Comparison of ENCODE assay signal across 13 mouse cellular contexts in genomic region chr11:65271000-65271399, GRCm38 (mm10). TPM values are rescaled to one million over a fixed set of nuclear protein-coding genes. Genes with fewer than 3 reads are reported as not detected.
DNase-seq lines count a peak whose midpoint lies in the region; ATAC-seq and TF ChIP-seq lines count a peak whose summit lies in the region.
"Had no signal": no experiment of that assay in that cellular context is flagged by ENCODE, and none has a peak within 500 bp of the region (broad histone marks: within the 10 kb centered on the region; RNA-seq: fewer than 3 reads in every experiment).

No protein-coding gene starts in this region.

- ATAC-seq in limb, embryonic 14.5 days (ENCODE audit: low FRiP score, low read depth), result no peak; the same call in 1 of the 2 replicates
- ATAC-seq: forebrain, embryonic 16.5 days had no signal

- H3K9ac ChIP-seq in limb, embryonic 14.5 days (ENCODE audit: low read depth, low read length, severe bottlenecking), result no peak overlapping the region

- WGBS in limb, embryonic 14.5 days, result 6% methylated on average over 4 of the region's 4 CpGs
- WGBS in thymus, adult 2 months, result 22% methylated on average over 4 of the region's 4 CpGs

- TF ChIP-seq CTCF in thymus, adult 2 months (IDR thresholded peaks at IDR 0.05; ENCODE audit: borderline replicate concordance, control insufficient read depth, extremely low read depth, insufficient read depth, low read length, poor library complexity), result no peak

- DNase-seq in kidney, postnatal 10 days, result peak; percentile 14
- DNase-seq in kidney, adult 9 months, result no peak
- peak; percentile 19 for DNase-seq in embryo, embryonic 11 days
- peak; percentile 17 for DNase-seq in forelimb bud, embryonic 11.5 days (ENCODE audit: low read depth, low spot score)
- peak; percentile 27 for DNase-seq in limb, embryonic 14.5 days (ENCODE audit: low spot score)
- no peak for DNase-seq in layer of hippocampus, postnatal 14 days (ENCODE audit: low spot score in 2 of 2)
- DNase-seq in natural killer cell, adult 2 months (ENCODE audit: low spot score in 2 of 2), result no peak
- DNase-seq in thymus, adult 2 months, result no peak
- DNase-seq: adrenal gland, adult 2 months; cerebellum, adult 11-12 months had no signal

- no peaks in the 10 kb centered on the region for H3K9me3 ChIP-seq in limb, embryonic 14.5 days (ENCODE audit: control insufficient read depth, low read length)
- H3K9me3 ChIP-seq: megakaryocyte, embryonic 14.5 days had no signal

- H3K4me2 ChIP-seq in limb, embryonic 14.5 days (replicated peaks; ENCODE audit: low read depth, low read length, severe bottlenecking), result peak overlapping the region; percentile 85; the same call in 1 of the 2 replicates

- no peaks in the 10 kb centered on the region for H3K36me3 ChIP-seq in limb, embryonic 14.5 days (ENCODE audit: control insufficient read depth, insufficient read depth, low read length)
- no peaks in the 10 kb centered on the region for H3K36me3 ChIP-seq in thymus, adult 2 months (ENCODE audit: control insufficient read depth, insufficient read depth, low read length)

- H3K27ac ChIP-seq in limb, embryonic 14.5 days (replicated peaks; ENCODE audit: low read depth, low read length), result no peak overlapping the region
- H3K27ac ChIP-seq in thymus, adult 2 months (ENCODE audit: control insufficient read depth, insufficient read depth, low read length), result no peak overlapping the region
- H3K27ac ChIP-seq: left cerebral cortex, adult 2 months had no signal

- H3K4me1 ChIP-seq in limb, embryonic 14.5 days (ENCODE audit: control insufficient read depth, insufficient read depth, low read length), result peaks cover 21% of the 10 kb centered on the region
- no peaks in the 10 kb centered on the region for H3K4me1 ChIP-seq in thymus, adult 2 months (replicated peaks; ENCODE audit: control insufficient read depth, insufficient read depth, low read length)
- H3K4me1 ChIP-seq: megakaryocyte, embryonic 14.5 days had no signal

- no peak for TF ChIP-seq POLR2A in limb, embryonic 14.5 days (IDR thresholded peaks at IDR 0.05; ENCODE audit: borderline replicate concordance, extremely low read depth, insufficient read depth, insufficient read length)
- no peak for TF ChIP-seq POLR2A in thymus, adult 2 months (IDR thresholded peaks at IDR 0.05; ENCODE audit: control insufficient read depth, extremely low read depth, insufficient read depth, low read length, poor library complexity)

- no peak overlapping the region for H3K4me3 ChIP-seq in limb, embryonic 14.5 days (replicated peaks; ENCODE audit: low read length)
- H3K4me3 ChIP-seq in thymus, adult 2 months (ENCODE audit: control insufficient read depth, insufficient read depth, low read length), result no peak overlapping the region
- H3K4me3 ChIP-seq: megakaryocyte, embryonic 14.5 days had no signal

- H3K27me3 ChIP-seq in limb, embryonic 14.5 days (ENCODE audit: control insufficient read depth, insufficient read depth, low read length), result peaks cover 8% of the 10 kb centered on the region; the same call in 1 of the 2 replicates
- H3K27me3 ChIP-seq in thymus, adult 2 months (ENCODE audit: control insufficient read depth, insufficient read depth, low read length), result no peaks in the 10 kb centered on the region

RNA-seq across cellular contexts. Expression of gene Myocd, which starts 1.2 kb away (rescaled TPM):
- polyA plus RNA-seq in limb, embryonic 14.5 days (2012; rRNA removed), result 0.39 and 0.59 TPM in 2 replicates
- polyA plus RNA-seq in limb, embryonic 14.5 days (2014; fragmentation: Nextera tagmentation; extraction: Ambion mirVana), result 0.50 and 0.75 TPM in 2 replicates
- total RNA-seq in layer of hippocampus, postnatal 14 days (2021), result under 1 TPM; 0.50 to 0.78 TPM
- 0.59 and 2.0 TPM in 2 replicates for polyA plus RNA-seq in thymus, adult 2 months (2012; rRNA removed)

Comparison
In these comparisons a context has a peak if more than half of its experiments do, and no peak if none do; other contexts are left out.
1. DNase-seq: peak in kidney, postnatal 10 days (single experiment), embryo, embryonic 11 days (single experiment), forelimb bud, embryonic 11.5 days (single experiment) and limb, embryonic 14.5 days (single experiment); none in kidney, adult 9 months (single experiment), layer of hippocampus, postnatal 14 days (0 of 2), natural killer cell, adult 2 months (0 of 2) and thymus, adult 2 months (single experiment).